Mouse (Mus musculus): ENCODE measurements around the gene Olfr287.

Olfr287 gene

GRCm38 (mm10) chr15:98167645-98168621 lies 52.9 kb downstream of the Olfr287 start:
- peak; percentile 86 for DNase-seq

GRCm38 (mm10) chr15:98166963-98167644 lies 53.8 kb downstream of the Olfr287 start, which contains the start of gene Ccdc184:
Gene Ccdc184 (plus strand): TSS chr15:98167158.
- no peak for DNase-seq

- DNase-seq, result no peak
Measured at GRCm38 (mm10) chr15:98165525-98165924, 55.3 kb downstream of the Olfr287 start, which contains the start of gene Asb8. Gene Asb8 (minus strand): TSS chr15:98165625.

GRCm38 (mm10) chr15:98162561-98162960 lies 58.3 kb downstream of the Olfr287 start:
- DNase-seq, result no peak

- DNase-seq, result no peak
Measured at GRCm38 (mm10) chr15:98161026-98161805, 59.6 kb downstream of the Olfr287 start.

- DNase-seq, result no peak
Measured at GRCm38 (mm10) chr15:98157253-98157652, 63.6 kb downstream of the Olfr287 start.
